Mouse (Mus musculus): ENCODE data around the gene Tmed10. TPM values are rescaled to one million over a fixed set of nuclear protein-coding genes. Genes with fewer than 3 reads are reported as not detected.

The Tmed10 gene
- total RNA-seq, 1 experiment from 2014 or later: 90.3 TPM

DNA sequence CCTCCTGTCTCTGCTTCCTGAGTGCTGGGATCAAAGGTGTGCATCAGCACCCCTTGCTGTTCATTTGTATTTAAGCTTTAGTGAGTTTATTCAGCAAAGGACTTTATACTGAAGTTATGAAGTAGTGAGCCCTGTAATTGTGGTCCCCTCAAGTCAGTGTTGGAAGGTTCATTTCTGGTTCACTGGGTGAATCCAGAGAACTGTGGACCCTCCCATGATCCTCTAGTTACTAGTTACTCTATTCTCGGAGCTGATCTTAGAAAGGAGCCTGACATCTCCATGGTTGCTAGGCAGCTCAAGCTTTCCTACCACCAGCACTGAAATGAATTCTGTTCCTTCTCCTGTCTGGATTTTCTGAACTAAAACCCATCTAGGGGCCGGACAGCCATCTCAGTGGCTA is 79.1 kb downstream of the Tmed10 start:
- ATAC-seq (replicated peaks in 1 of 2; ENCODE audit: insufficient read depth in 1 of 2, low FRiP score in 2 of 2, low TSS enrichment in 1 of 2, low read depth in 1 of 2, poor library complexity in 2 of 2, severe bottlenecking in 2 of 2): no peak

DNA sequence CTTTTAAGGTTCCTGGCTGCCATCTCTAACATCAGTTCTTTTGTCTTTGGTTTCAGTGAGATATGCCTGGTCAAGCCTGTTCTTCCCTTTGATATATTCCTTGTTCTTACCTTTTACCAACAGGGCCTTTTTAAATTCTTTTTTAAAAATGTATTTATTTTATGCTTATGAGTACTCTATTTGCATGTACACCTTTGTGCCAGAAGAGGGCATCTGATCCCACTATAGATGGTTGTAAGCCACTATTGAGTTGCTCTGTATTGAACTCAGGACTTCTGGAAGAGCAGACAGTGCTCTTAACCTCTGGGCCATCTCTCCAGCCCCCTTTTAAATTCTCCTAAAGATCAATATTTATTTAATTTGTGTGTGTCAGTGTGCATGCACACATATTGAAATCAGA is 81.7 kb downstream of the Tmed10 start:
- no peak for ATAC-seq (replicated peaks in 1 of 2; ENCODE audit: insufficient read depth in 1 of 2, low FRiP score in 2 of 2, low TSS enrichment in 1 of 2, low read depth in 1 of 2, poor library complexity in 2 of 2, severe bottlenecking in 2 of 2)

DNA sequence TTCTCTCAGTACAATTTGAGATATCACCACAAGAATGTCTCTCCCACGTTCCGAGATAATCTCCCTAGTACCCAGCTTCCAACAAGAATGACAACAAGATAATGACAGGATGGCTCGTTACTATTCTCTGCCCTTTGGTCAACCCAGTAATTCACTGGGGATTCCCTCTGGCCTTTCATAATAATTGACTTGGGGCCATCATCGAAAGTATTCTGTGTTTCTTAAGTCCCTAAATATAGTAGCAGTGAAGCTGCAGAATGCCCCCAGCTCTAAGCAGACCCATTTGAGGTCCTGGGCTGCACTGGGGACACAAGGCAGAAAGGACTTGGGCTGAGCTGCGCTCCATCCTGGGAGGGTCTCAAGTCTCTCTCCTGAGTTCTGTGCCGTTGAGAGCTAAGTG is 82.4 kb downstream of the Tmed10 start:
- no peak for ATAC-seq (replicated peaks in 1 of 2; ENCODE audit: insufficient read depth in 1 of 2, low FRiP score in 2 of 2, low TSS enrichment in 1 of 2, low read depth in 1 of 2, poor library complexity in 2 of 2, severe bottlenecking in 2 of 2)

DNA sequence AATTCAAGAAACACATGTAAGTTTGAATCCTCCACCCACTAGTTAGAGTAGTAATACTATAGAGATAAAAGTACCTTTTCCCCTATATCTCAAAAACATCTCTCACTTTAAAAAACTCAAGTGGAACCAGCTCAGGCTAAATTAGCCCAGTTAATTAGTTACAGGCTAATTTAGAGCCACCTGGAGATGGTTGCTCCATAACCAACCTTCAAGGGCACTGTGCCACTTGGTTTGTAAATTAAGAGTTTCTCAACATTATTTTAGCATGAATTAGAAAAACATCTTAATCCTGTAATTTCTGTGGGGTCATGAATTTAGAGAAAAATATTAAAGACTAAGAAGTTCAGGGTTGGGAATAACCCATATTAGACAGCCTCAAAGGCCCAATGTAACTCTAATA is 83.1 kb downstream of the Tmed10 start:
- no peak for ATAC-seq (replicated peaks in 1 of 2; ENCODE audit: insufficient read depth in 1 of 2, low FRiP score in 2 of 2, low TSS enrichment in 1 of 2, low read depth in 1 of 2, poor library complexity in 2 of 2, severe bottlenecking in 2 of 2)

DNA sequence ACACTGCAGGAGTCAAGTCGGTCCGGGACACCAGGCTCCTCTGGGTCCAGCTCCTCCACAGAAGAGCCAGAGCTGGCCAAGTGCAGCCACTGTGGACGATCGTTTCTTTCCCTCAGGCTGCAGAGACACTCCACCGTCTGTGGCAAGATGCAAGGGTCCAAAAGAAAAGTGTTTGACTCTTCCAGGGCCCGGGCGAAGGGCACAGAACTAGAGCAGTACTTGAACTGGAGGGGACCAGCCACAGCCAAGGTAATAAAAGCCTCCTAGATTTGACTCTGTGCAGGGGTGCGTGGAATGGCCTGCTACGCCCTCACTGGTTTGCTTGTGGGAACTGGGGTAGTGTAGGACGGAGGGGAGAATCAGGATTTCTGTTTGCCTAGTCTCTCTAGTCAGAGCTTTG is 84.0 kb downstream of the Tmed10 start:
- ATAC-seq (replicated peaks in 1 of 2; ENCODE audit: insufficient read depth in 1 of 2, low FRiP score in 2 of 2, low TSS enrichment in 1 of 2, low read depth in 1 of 2, poor library complexity in 2 of 2, severe bottlenecking in 2 of 2): no peak

Other genes with a start within 250 kb of the Tmed10 start
- gene Rps6kl1, start 223.6 kb downstream of the Tmed10 start, total RNA-seq (2017): not detected in 2 replicates
- gene Pgf, start 197.1 kb downstream of the Tmed10 start, total RNA-seq (2017): 0.63 and 0.84 TPM in 2 replicates
- 79.2 and 94.9 TPM in 2 replicates for gene Eif2b2, start 155.4 kb downstream of the Tmed10 start, total RNA-seq (2017)
- 9.4 and 11.9 TPM in 2 replicates for gene Mlh3, start 104.2 kb downstream of the Tmed10 start, total RNA-seq (2017)
- 52.8 and 63.5 TPM in 2 replicates for gene Acyp1, start 86.4 kb downstream of the Tmed10 start, total RNA-seq (2017)
- gene Zc2hc1c, start 86.3 kb downstream of the Tmed10 start, total RNA-seq (2017): 0.13 and 0.20 TPM in 2 replicates
- 31.6 and 40.9 TPM in 2 replicates for gene Nek9, start 35.5 kb downstream of the Tmed10 start, total RNA-seq (2017)
- 1,145 and 1,310 TPM in 2 replicates for gene Fos, start 99.0 kb upstream of the Tmed10 start, total RNA-seq (2017)
- 34.3 and 36.9 TPM in 2 replicates for gene Jdp2, start 224.2 kb upstream of the Tmed10 start, total RNA-seq (2017)